Mouse (Mus musculus) left cerebral cortex, postnatal 25 days (tissue): ENCODE measurements around the gene Ccl22. TPM values are rescaled to one million over a fixed set of nuclear protein-coding genes. Genes with fewer than 3 reads are reported as not detected.
A peak's percentile ranks its signal among the peaks of the same experiment; 100 is the strongest.

Experiments used
- DNase-seq, 2 experiments: peaks; one replicate each; pipeline ENCODE4 v3.0.0; 2022; ENCODE audit warnings: low spot score in 2 of 2, mixed read lengths in 1 of 2
- intact Hi-C: fragments of 180-260 bp; cut with DNase I; formaldehyde crosslinking; loops from one replicate; pipeline ENCODE4 v1.15.1; 2025
- total RNA-seq, 2 experiments: library from RNA; stranded (reverse); gene quantifications; 2 replicates each; pipeline ENCODE4 v1.2.3; 2021

Ccl22 gene
- total RNA-seq, 2 experiments from 2014 or later = 0.21 TPM; not detected in 1

DNA sequence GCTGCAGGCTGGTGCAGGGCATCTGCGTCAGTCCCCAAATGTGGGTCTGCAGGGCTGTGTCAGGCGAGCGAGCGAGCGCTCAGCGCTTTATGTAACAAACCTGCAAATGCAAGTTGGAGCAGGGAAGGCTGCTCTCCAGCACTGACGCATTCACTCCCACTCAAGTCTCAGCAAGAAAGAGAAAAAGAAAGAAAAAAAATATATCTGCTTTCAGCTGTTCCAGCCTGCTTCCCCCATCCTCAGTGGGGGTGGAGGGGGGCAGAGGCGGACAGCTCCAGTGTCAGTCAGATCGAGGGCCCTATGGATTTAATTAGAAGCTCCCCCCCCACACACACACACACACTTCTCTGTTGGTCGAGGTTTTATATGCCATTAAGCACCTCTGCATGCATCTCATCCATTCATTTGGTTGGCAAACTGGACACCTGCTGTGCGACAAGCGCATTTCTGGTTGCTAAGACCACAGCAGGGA lies 28.3 kb downstream of the Ccl22 start:
- intact Hi-C loops = loop anchor here (2.0 kb wide), 2 partner anchors 37 to 387 kb away; partner anchors contain the start of genes Ccl17 and Herpud1
- peak; percentile 74 to 96 for DNase-seq

DNA sequence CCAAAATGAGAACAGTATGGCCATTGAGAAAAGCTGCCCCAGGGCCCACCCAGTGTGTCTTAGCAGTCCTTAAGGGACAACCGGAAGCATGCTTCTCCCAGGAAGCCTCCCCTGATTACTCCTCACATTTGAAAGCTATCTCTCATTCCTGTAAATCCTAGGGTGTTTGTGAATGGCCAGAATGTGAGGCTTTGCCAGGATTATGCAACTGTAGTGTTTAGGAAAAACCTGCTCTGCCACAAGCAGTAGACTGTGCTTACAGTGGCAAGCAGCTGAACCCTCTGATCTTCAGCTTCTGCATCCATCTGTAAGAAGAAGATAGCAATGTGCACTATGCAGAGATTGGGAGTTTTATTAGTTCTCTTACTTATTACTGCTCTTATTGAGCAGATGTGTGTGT lies 29.2 kb downstream of the Ccl22 start:
- peak in 1 of 2 experiments; percentile 53 for DNase-seq
- intact Hi-C loops = no loop called here

DNA sequence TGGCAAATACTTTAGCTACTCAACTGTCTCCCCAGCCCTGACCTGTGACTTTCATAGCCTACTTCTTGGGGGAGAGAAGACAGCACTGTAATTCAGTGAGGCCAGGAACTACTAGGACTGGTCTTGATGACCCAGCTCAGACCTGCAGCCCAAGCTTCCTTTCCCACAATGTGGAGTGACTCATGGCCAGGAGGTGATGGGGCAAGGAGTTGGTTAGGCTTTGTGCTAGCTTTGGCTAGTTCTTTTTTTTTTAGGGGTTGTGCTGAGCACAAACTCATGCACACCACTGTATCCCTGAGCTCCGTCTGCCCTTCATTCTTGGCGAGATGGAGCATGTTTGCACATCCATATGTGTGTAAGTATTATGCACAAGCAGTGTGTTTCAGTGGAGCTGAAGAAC lies 31.0 kb downstream of the Ccl22 start:
- intact Hi-C loops = no loop called here
- DNase-seq = no peak

DNA sequence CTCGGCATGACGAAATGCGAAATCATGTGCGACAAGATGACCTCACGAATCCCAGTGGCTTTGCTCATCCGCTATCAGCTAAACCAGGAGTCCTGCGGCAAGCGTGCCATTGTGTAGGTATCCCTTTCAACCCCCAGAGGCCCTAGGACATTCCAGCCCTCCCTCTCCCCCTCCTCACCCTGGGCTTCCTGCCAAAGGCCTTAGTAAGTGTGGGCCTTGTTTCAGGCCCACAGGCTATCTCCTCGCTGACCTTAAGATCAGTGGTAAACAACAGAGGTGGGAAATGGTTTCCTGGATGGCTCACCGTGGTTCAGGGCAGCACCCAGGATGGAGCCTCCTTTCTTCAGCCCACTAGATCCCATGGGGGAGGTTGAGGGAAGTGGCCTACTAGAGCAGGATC lies 32.6 kb downstream of the Ccl22 start:
- intact Hi-C loops = no loop called here
- DNase-seq = peak in 1 of 2 experiments; percentile 3

- no peak for DNase-seq
- intact Hi-C loops = no loop called here
Observed at GRCm38 (mm10) chr8:94778473-94778872, 33.1 kb downstream of the Ccl22 start.

DNA sequence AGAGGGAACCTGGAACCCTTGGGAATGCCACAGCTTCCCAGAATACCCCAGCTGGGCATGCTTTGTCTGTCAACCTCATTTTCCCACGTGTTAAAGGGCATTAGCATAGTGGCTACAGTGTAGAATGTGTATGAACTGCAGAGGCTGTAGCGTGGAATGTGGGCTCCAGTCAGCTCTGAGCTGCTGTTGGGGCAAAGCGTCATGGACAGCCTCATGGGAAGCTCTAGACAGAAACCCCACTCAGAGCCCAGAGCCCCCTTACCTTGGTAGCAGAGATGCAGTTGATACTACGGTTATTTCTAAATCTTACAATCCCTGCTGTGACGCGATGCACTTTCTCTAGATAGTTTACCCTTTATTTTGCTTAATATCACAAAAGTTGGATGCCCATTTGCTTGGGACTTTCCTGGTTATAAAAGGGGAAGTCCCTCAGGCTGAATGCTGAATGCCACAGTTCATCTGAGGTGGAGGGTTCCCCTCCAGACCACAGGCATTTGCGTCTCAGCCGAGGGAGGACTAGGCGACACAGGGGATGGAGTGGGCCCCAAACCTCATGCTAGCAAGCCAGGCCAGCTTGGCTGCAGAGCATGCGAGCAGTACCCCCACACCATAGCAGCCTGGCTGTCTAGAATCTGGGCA lies 33.6 kb downstream of the Ccl22 start:
- intact Hi-C loops = no loop called here

GRCm38 (mm10) chr8:94779534-94780294 lies 34.3 kb downstream of the Ccl22 start:
- DNase-seq = peak in 1 of 2 experiments; percentile 4
- intact Hi-C loops = no loop called here

More for the DNA sequence above, 33.6 kb downstream of the Ccl22 start:
- peak in 1 of 2 experiments; percentile 2 for DNase-seq

DNA sequence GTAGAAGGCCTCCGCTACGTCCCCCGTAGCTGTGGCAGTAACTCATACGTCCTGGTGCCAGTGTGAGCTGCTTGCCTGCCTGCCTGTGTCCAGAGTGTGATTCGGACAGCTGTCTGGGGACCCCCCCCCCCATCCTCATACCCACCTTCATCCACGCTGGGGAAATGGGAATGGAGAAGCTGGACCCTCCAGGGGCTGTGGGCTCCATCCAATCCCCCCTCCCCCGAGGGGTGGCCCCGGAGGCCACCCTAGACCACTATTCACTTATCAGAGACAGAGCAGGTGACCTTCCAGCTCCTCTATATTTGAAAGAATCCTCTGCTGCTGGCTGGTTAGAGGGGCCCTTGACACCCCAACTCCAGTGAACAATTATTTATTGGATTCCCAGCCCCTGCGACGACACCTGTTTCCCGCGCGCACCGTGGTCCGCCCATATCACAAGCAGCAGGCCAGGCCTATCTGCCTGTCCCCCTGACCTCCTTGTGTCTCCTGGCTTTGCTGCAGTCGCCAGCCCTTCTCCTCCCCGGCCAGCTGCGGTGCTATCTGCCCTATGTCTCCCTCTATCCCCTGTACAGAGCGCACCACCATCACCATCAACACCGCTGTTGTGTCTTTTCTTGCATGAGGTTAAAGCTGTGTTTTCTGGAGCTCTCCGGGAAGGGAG lies 35.2 kb downstream of the Ccl22 start:
- peak in 1 of 2 experiments; percentile 2 for DNase-seq
- intact Hi-C loops = no loop called here

- intact Hi-C loops = no loop called here
Observed at GRCm38 (mm10) chr8:94781155-94781837, 35.9 kb downstream of the Ccl22 start.

GRCm38 (mm10) chr8:94781838-94782235 lies 36.4 kb downstream of the Ccl22 start:
- DNase-seq = no peak
- intact Hi-C loops = no loop called here

More at GRCm38 (mm10) chr8:94781155-94781837, 35.9 kb downstream of the Ccl22 start:
- peak in 1 of 2 experiments; percentile 1 for DNase-seq

DNA sequence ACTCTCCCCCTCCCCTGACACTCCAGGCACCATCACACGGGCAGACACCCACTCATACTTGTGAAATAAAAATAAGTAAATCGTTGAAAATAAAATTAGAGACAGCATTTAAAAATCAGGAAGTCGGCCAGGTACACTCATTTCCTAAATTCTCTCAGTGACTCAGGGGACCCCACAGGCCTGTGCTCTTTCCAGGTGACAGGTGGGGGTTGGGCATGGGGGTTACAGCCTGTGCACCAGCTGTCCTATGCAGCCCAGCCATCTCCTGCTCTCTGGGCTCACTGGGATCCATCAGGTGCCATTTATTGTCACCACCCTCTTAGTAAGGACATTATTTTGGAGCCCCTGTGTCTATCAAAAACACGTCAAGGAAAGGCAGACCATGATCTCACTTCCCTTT lies 38.5 kb downstream of the Ccl22 start:
- no peak for DNase-seq

DNA sequence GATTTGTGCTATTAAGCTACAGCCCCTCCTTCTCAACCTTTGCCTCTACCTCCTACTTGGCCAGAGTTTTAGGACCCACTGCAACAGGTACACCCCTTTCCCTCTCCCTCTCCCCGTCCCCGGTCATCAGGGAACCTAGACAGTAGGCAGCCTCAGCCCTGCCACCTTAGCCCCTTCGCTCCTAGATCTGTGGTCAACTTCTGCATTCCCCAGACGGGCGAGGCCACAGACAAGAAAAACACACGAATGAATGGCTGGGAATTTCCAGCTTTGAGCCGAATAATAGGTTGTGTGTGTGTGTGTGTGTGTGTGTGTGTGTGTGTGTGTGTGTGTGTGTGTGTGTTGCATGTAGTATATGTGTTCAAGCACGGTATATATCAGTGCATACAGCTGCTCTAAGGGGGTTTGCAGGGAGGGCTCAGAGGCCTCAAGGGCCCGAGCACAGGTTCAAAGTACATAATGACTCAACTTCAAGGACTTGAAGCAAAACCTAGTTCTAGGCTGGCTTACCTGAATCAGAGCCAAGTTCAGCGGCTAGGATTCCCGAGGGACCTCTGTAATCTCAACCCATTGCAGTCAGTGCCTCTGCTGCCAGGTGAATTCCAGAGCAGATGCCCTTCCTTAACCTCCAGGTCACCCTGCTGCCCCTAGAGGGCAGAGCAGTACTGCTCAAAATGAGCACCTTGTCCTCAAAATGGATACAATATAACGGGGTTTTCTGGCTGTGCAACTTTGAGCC lies 40.0 kb downstream of the Ccl22 start:
- no peak for DNase-seq
- intact Hi-C loops = no loop called here

More for the DNA sequence above, 38.5 kb downstream of the Ccl22 start:
- intact Hi-C loops = no loop called here

GRCm38 (mm10) chr8:94785995-94786595 lies 40.7 kb downstream of the Ccl22 start:
- no peak for DNase-seq
- intact Hi-C loops = no loop called here

- intact Hi-C loops = no loop called here
- no peak for DNase-seq
Observed at GRCm38 (mm10) chr8:94787524-94788501, 42.4 kb downstream of the Ccl22 start.

GRCm38 (mm10) chr8:94789256-94789955 lies 44.0 kb downstream of the Ccl22 start:
- DNase-seq = no peak
- intact Hi-C loops = no loop called here

- intact Hi-C loops = no loop called here
- no peak for DNase-seq
Observed at GRCm38 (mm10) chr8:94794368-94794767, 49.0 kb downstream of the Ccl22 start.

DNA sequence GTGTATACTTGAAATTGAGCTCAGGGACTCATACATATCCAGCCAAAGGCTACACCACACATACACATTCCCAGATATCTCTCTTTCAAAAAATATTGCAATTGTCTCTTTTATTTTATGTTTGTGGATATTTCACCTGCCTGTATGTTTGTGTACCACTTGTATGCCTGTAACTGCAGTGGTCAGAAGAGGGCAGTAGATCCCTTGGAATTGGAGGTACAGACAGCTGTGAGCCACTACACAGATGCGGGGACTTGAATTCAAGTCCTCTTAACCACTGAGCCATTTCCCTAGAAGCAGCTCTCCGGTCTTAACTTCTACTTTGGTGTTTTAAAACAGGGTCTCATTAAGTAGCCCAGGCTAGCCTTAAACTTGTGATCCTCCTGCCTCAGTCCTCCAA lies 49.4 kb downstream of the Ccl22 start:
- intact Hi-C loops = no loop called here
- no peak for DNase-seq
